Mouse (Mus musculus) olfactory bulb, adult 2 months (tissue): ENCODE results near the gene Spats2.

Source experiments
- CTCF ChIP-seq: fragments of 200-500 bp; IDR thresholded peaks from 2 replicates; pipeline ENCODE4 v1.5.1; 2012; ENCODE audit warnings: low read depth, mild to moderate bottlenecking, low read length, moderate library complexity; ENCODE audit not compliant: insufficient read depth
- POLR2A ChIP-seq: fragments of 200-500 bp; IDR thresholded peaks from 2 replicates; pipeline ENCODE4 v1.6.1; 2012; ENCODE audit warnings: mild to moderate bottlenecking, low read depth, low read length, moderate library complexity; ENCODE audit not compliant: insufficient read depth

DNA sequence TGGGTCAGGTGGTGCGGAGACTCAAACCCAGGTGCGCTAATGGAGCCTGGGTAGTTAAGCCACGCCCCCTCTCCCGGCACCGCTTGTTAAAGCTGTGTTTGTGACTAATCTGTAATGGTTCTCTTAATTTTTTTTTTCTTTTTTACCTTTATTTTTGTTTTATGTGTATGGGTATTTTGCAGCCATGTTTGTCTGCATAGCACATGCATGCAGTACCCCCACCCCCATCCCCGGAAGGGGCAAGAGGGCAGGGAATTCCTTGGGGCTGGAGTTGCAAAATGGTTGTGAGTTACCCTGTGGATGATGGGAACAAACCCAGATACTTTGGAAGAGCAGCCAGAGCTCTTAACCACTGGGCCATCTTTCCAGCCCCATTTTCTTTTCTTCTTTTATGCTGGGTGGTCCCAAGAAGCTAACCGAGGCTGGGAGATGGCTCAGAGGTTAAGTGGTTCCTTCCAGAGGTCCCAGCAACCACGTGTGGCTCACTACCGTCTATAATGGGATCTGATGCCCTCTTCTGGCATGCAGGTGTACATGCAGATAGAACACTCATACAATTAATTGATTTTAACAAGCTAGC lies 12.2 kb upstream of the Spats2 start:
- TF ChIP-seq POLR2A (no peak), CTCF (no peak)
